In genomic region chr15:67021391-67021790, GRCm38 (mm10) we compare ENCODE assay signal across 19 mouse cellular contexts.
"Had no signal": no experiment of that assay in that cellular context is flagged by ENCODE, and none has a peak within 500 bp of the region (broad histone marks: within the 10 kb centered on the region; RNA-seq: fewer than 3 reads in every experiment).

No protein-coding gene starts in this region.

- H3K27ac ChIP-seq: lung, embryonic 15.5 days; macrophage; midbrain, embryonic 13.5 days; midbrain, embryonic 15.5 days; neural tube, embryonic 13.5 days; neural tube, embryonic 15.5 days had no signal

- DNase-seq: liver, postnatal 0 days; lung, adult 2 months; lung, postnatal 14 days; lung, postnatal 36 days; retina, postnatal 1 day; right cerebral cortex, adult 18-20 months; right cerebral cortex, postnatal 25 days; right cerebral cortex, postnatal 4 days; spleen, adult 18-20 months; thymus, adult 18-20 months; thymus, postnatal 14 days; thymus, postnatal 36 days had no signal

- H3K4me3 ChIP-seq: lung, embryonic 15.5 days; megakaryocyte, embryonic 14.5 days; midbrain, embryonic 13.5 days; midbrain, embryonic 15.5 days; neural tube, embryonic 13.5 days; neural tube, embryonic 15.5 days had no signal

- H3K36me3 ChIP-seq: lung, embryonic 15.5 days; midbrain, embryonic 13.5 days; midbrain, embryonic 15.5 days; neural tube, embryonic 13.5 days; neural tube, embryonic 15.5 days had no signal

- H3K9me3 ChIP-seq: lung, embryonic 15.5 days; midbrain, embryonic 13.5 days; midbrain, embryonic 15.5 days; neural tube, embryonic 15.5 days had no signal

- H3K9ac ChIP-seq: liver, postnatal 0 days; lung, embryonic 15.5 days; midbrain, embryonic 13.5 days; midbrain, embryonic 15.5 days; neural tube, embryonic 13.5 days; neural tube, embryonic 15.5 days had no signal

- H3K4me1 ChIP-seq: midbrain, embryonic 13.5 days; midbrain, embryonic 15.5 days had no signal
